Mouse (Mus musculus) midbrain, embryonic 12.5 days (tissue): ENCODE results near the gene Heatr5a. TPM values are rescaled to one million over a fixed set of nuclear protein-coding genes. Genes with fewer than 3 reads are reported as not detected.

Source experiments
- ATAC-seq: fragments of 200-750 bp; cut with Nextera tagmentation; 2 replicates; pipeline ENCODE4 v1.8.0; 2017; ENCODE audit warnings: low read depth, moderate TSS enrichment, moderate library complexity; ENCODE audit not compliant: low FRiP score
- H3K27ac ChIP-seq: fragments of 300-500 bp; sonication (generic); replicated peaks from 2 replicates; pipeline ENCODE4 v1.5.1; 2016; ENCODE audit warnings: mild to moderate bottlenecking
- H3K27me3 ChIP-seq: fragments of 300-500 bp; sonication (generic); 2 replicates; pipeline ENCODE4 v1.6.1; 2016; ENCODE audit warnings: mild to moderate bottlenecking
- H3K36me3 ChIP-seq: fragments of 300-500 bp; sonication (generic); 2 replicates; pipeline ENCODE4 v1.6.1; 2016
- H3K4me1 ChIP-seq: fragments of 300-500 bp; sonication (generic); 2 replicates; pipeline ENCODE4 v1.6.1; 2016
- H3K4me2 ChIP-seq: fragments of 300-500 bp; sonication (generic); replicated peaks from 2 replicates; pipeline ENCODE4 v1.6.1; 2016; ENCODE audit warnings: mild to moderate bottlenecking, moderate library complexity
- H3K4me3 ChIP-seq: fragments of 300-500 bp; sonication (generic); 2 replicates; pipeline ENCODE4 v1.5.1; 2016; ENCODE audit warnings: mild to moderate bottlenecking
- H3K9ac ChIP-seq: fragments of 300-500 bp; sonication (generic); replicated peaks from 2 replicates; pipeline ENCODE4 v1.6.1; 2016; ENCODE audit warnings: mild to moderate bottlenecking, moderate library complexity
- H3K9me3 ChIP-seq: fragments of 300-500 bp; sonication (generic); 2 replicates; pipeline ENCODE4 v1.6.1; 2016; ENCODE audit warnings: mild to moderate bottlenecking
- WGBS: fragments of 180-500 bp; shearing (Covaris S2); methylation state at CpG from one replicate; pipeline ENCODE4 v1.1.7; 2016; 5-methylcytosine and 5-hydroxymethylcytosine counted together
- polyA plus RNA-seq: library from polyadenylated mRNA; unstranded; fragments of >200 nt; fragmentation: Nextera tagmentation; extraction: Ambion mirVana; gene quantifications from 2 replicates; pipeline ENCODE4 v1.2.1, GENCODE M21; 2016

Gene Heatr5a
- polyA plus RNA-seq, 1 experiment from 2014 or later = 12.0 TPM

- peaks cover 15% of the 10 kb centered on the region for H3K36me3 ChIP-seq
- 96% methylated on average over 5 of the region's 5 CpGs for WGBS
- no peak overlapping the region for H3K4me3 ChIP-seq
- H3K27ac ChIP-seq = no peak overlapping the region
- ATAC-seq = no peak
- H3K4me2 ChIP-seq = no peak overlapping the region
- no peaks in the 10 kb centered on the region for H3K27me3 ChIP-seq
- H3K4me1 ChIP-seq = no peaks in the 10 kb centered on the region
- H3K9ac ChIP-seq = no peak overlapping the region
- no peaks in the 10 kb centered on the region for H3K9me3 ChIP-seq
Observed at GRCm38 (mm10) chr12:51909202-51909601, 61.9 kb downstream of the Heatr5a start.

DNA sequence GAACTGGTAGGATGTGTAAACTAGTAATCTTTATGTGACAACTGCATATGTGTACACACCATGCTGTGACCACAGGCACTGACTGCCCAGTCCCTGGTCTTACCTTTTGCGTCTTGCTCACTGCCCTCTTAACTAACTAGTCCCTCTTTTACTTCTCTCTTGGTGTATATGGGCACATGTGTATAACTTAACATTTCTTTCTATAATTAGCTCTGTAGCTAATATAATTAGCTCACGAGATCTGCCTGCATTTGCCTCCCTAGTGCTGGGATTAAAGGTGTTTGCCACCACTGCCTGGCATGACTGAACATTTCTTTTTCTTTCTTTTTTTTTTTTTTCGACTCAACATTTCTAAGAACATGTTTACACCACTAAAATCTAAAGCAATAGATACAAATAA lies 63.6 kb downstream of the Heatr5a start:
- ATAC-seq = no peak
- 86% methylated on average over 3 of the region's 3 CpGs for WGBS
- Histone ChIP-seq H3K27ac (no peak overlapping the region), H3K4me2 (no peak overlapping the region), H3K9me3 (no peaks in the 10 kb centered on the region), H3K9ac (no peak overlapping the region), H3K4me3 (no peak overlapping the region), H3K36me3 (peaks cover 7% of the 10 kb centered on the region), H3K27me3 (no peaks in the 10 kb centered on the region), H3K4me1 (no peaks in the 10 kb centered on the region)

DNA sequence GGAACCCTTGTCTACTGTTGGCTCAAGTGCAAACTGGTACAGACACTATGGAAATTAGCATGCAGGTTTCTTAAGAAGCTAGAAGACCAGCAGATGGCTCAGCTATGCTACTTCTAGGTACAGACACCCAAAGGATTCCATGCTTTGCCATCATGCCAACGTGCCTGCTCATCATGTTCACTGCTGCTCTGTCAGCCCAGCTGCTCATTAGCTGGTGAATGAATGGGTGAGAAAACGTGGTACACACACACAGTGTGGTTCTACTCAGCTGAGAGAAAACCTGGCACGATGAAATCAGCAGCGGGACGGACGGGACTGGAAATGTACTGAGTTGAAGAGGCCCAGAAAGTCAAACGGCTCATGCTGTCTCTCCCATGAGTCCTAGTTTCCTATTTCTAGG lies 70.6 kb downstream of the Heatr5a start:
- Histone ChIP-seq H3K9ac (no peak overlapping the region), H3K4me2 (no peak overlapping the region), H3K27me3 (no peaks in the 10 kb centered on the region), H3K4me1 (no peaks in the 10 kb centered on the region), H3K4me3 (no peak overlapping the region), H3K36me3 (peaks cover 24% of the 10 kb centered on the region), H3K27ac (no peak overlapping the region), H3K9me3 (no peaks in the 10 kb centered on the region)
- ATAC-seq = no peak
- WGBS = 89% methylated on average over 7 of the region's 7 CpGs

- Histone ChIP-seq H3K27ac (no peak overlapping the region), H3K4me1 (no peaks in the 10 kb centered on the region), H3K36me3 (peaks cover 18% of the 10 kb centered on the region), H3K9me3 (no peaks in the 10 kb centered on the region), H3K4me3 (no peak overlapping the region), H3K27me3 (no peaks in the 10 kb centered on the region), H3K4me2 (no peak overlapping the region), H3K9ac (no peak overlapping the region)
- ATAC-seq = no peak
- WGBS = 97% methylated on average over 4 of the region's 4 CpGs
Observed at GRCm38 (mm10) chr12:51896901-51897300, 74.2 kb downstream of the Heatr5a start.

DNA sequence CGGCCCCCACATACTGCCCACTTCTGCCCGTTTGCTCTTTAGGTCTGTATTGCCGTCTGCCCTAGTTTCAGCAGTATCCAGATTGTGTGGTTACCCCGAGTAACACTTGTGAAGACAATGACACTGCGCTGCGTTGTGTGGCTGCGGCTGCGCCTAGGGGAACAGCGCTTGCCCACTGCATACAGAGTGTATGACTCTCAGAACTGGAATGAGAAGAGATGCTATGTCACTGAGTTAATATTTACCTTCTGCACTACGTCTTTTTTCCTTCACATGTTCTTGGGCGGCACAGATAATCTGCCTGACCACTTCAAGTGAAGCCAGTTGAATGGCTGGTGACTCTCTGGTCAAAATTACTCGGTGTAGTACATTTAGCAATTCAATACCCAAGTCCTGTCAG lies 82.5 kb downstream of the Heatr5a start:
- H3K9me3 ChIP-seq = no peaks in the 10 kb centered on the region
- H3K4me2 ChIP-seq = no peak overlapping the region
- WGBS = 92% methylated on average over 12 of the region's 12 CpGs
- H3K4me1 ChIP-seq = no peaks in the 10 kb centered on the region
- H3K27ac ChIP-seq = no peak overlapping the region
- H3K36me3 ChIP-seq = peaks cover 18% of the 10 kb centered on the region
- no peak for ATAC-seq
- no peak overlapping the region for H3K9ac ChIP-seq
- no peak overlapping the region for H3K4me3 ChIP-seq
- no peaks in the 10 kb centered on the region for H3K27me3 ChIP-seq

DNA sequence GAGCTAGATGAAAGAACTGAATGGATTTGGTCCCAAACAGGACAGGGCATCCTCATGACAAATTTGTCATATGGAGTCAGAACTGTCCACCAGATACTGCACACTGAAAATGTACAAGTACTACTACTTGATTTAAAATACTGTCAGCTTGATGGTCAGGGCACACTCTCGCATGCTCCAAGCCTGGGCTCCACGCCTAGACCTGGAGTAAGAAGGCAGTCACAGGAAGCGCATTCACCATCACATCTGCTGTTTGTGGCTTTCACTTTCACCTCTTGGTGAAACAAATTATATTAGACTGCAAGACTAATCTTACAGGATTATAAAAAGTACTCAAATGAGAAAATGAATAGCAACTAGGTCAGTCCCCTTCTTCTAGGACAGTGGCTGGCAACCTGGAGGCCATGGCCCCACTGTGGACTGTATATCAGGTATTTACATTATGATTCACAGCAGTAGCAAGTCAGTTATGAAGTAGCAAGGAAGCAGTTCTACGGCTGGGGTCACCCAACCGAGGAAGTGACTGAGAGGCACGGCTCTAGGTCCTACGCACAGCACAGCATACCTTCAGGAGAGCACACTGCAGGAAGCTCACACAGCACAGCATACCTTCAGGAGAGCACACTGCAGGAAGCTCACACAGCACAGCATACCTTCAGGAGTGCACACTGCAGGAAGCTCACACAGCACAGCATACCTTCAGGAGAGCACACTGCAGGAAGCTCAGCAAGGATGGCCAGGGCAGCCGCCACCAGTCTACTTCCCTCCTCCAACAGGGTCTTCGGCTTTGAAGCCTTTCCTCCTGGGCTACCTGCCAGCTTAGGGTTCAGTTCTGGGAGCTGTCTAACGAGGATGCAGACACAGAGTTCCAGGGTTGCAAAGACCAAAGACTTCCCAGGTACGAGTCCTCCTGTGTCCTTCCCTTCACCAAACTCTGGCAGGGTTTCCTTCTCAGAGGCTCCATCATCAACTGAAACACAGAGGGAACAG lies 83.5 kb downstream of the Heatr5a start:
- no peak overlapping the region for H3K4me2 ChIP-seq
- no peak overlapping the region for H3K4me3 ChIP-seq
- no peak for ATAC-seq
- H3K27ac ChIP-seq = no peak overlapping the region
- no peaks in the 10 kb centered on the region for H3K27me3 ChIP-seq
- no peak overlapping the region for H3K9ac ChIP-seq
- no peaks in the 10 kb centered on the region for H3K9me3 ChIP-seq
- H3K4me1 ChIP-seq = no peaks in the 10 kb centered on the region
- H3K36me3 ChIP-seq = peaks cover 18% of the 10 kb centered on the region
- WGBS = 89% methylated on average over 11 of the region's 11 CpGs

DNA sequence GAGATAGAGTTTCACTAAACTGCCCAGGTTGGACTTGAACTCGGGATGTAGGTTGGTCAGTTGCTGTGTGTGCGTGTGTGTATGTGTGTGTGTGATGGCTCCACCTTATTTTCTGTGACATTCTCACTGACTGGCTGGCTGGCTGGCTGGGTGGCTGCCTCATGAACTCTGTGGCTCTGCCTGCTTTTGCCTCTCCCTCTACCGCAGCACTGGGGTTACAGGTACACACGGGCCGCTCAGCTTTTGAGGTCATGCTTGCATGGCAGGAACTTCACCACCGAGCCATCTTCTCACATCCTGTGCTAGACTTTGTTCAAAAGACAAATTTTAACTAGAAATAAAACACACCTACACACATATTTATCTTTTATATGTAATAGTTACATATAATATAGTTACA lies 84.8 kb downstream of the Heatr5a start:
- H3K36me3 ChIP-seq = peaks cover 18% of the 10 kb centered on the region
- no peaks in the 10 kb centered on the region for H3K4me1 ChIP-seq
- WGBS = 94% methylated on average over 6 of the region's 6 CpGs
- no peak overlapping the region for H3K4me3 ChIP-seq
- H3K9ac ChIP-seq = no peak overlapping the region
- H3K4me2 ChIP-seq = no peak overlapping the region
- H3K27me3 ChIP-seq = no peaks in the 10 kb centered on the region
- no peak overlapping the region for H3K27ac ChIP-seq
- H3K9me3 ChIP-seq = no peaks in the 10 kb centered on the region
- no peak for ATAC-seq

DNA sequence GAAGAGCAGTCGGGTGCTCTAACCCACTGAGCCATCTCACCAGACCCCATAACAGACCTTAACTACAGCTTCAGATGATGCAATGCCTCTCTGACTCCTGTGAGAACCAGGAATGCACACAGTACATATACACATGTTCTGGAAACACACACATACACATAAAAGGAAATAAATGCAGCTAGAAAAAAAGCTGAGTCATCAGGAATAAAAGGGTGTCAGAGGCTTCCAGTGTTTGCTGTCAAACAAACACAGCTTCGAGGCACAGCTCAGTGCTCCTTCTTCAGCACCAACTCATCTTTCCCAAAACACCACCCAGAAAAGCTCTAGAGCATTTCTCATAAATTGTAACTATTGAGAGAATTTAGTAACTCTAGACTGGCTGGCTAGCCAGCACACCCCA lies 86.3 kb downstream of the Heatr5a start:
- Histone ChIP-seq H3K4me1 (no peaks in the 10 kb centered on the region), H3K27me3 (no peaks in the 10 kb centered on the region), H3K9me3 (no peaks in the 10 kb centered on the region), H3K4me3 (no peak overlapping the region), H3K36me3 (peaks cover 28% of the 10 kb centered on the region), H3K9ac (no peak overlapping the region), H3K4me2 (no peak overlapping the region), H3K27ac (no peak overlapping the region)
- no peak for ATAC-seq
- 98% methylated on average over 2 of the region's 2 CpGs for WGBS

DNA sequence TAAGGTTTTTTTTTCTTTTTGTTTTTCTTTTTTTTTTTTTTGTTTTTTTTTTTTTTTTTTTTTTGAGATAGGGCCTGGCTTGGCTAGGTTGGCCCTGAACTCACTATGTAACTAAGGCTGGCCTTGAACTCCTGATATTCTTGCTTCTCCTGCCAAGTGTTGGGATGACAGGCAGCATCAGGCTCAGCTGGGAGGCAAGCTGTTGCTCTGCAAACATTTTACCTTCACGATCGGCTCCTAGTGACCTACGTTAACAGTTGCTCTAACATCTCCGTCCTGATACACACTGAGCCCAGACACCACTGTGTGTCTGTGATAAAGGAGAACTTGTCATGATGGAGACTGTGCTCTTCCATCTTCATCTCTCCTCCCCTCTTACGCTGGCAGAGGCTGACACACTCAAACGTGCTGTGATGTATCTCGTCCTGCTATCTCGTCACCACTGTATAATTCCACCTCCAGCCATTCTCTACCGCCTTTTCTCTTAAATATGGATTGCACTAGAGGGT lies 87.8 kb downstream of the Heatr5a start:
- ATAC-seq = no peak
- no peak overlapping the region for H3K27ac ChIP-seq
- no peak overlapping the region for H3K4me2 ChIP-seq
- H3K4me1 ChIP-seq = no peaks in the 10 kb centered on the region
- WGBS = 93% methylated on average over 9 of the region's 9 CpGs
- H3K27me3 ChIP-seq = no peaks in the 10 kb centered on the region
- H3K9ac ChIP-seq = no peak overlapping the region
- H3K4me3 ChIP-seq = no peak overlapping the region
- H3K36me3 ChIP-seq = peaks cover 33% of the 10 kb centered on the region
- H3K9me3 ChIP-seq = no peaks in the 10 kb centered on the region

DNA sequence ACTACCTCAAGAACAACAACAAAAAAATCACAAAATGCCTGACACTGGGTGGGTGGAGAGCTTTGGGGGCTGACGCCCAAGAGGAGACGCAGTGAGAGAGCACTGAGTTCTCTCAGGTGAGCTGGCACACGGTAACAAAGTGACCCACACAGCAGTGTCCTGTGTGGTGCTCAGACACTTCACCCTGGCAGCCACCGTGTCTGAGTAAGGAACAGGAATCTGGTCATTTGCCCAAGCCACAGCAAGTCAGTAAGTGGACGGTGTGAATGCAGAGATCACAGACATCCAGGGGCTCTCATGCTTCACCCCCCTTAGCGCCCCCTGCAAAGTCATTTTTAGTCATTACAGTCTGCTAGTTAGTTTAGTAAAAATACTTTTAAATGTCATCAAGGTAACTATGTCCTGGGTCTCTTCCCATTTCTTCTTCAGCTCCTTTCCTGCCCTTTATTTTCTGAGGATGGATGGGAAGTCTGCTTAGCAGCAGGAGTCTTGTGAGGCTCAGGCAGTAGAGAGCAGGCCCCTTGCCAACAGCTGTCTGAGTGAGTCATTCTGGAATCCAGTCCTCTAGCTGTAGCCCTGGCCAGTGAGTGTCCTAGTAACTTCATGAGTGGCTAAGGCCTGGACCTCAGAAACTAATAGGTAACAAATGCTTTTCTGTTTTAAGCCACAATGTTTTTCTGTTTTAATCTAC lies 88.4 kb downstream of the Heatr5a start:
- WGBS = 90% methylated on average over 6 of the region's 6 CpGs
- Histone ChIP-seq H3K27me3 (no peaks in the 10 kb centered on the region), H3K27ac (no peak overlapping the region), H3K9me3 (no peaks in the 10 kb centered on the region), H3K36me3 (peaks cover 33% of the 10 kb centered on the region), H3K4me1 (no peaks in the 10 kb centered on the region), H3K4me2 (no peak overlapping the region), H3K4me3 (no peak overlapping the region), H3K9ac (no peak overlapping the region)
- no peak for ATAC-seq

DNA sequence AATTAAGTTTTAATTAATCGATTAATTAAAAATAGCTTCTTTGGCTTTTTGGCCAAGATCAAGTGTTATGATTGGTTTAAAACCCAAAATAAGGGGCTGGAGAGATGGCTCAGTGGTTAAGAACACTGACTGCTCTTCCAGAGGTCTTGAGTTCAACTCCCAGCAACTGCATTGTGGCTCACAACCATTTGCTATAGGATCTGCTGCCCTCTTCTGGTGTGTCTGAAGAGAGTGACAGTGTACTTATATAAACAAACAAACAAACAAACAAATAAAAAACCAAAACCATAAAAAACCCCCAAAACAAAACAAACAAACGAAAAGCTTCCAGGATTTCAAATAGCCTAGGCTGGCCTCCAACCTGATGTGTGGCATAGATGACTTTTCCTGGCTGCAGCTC lies 89.3 kb downstream of the Heatr5a start:
- H3K27ac ChIP-seq = no peak overlapping the region
- no peaks in the 10 kb centered on the region for H3K27me3 ChIP-seq
- H3K4me1 ChIP-seq = no peaks in the 10 kb centered on the region
- H3K4me2 ChIP-seq = no peak overlapping the region
- WGBS = 94% methylated on average over 2 of the region's 2 CpGs
- no peaks in the 10 kb centered on the region for H3K9me3 ChIP-seq
- peaks cover 35% of the 10 kb centered on the region for H3K36me3 ChIP-seq
- ATAC-seq = no peak
- H3K4me3 ChIP-seq = no peak overlapping the region
- no peak overlapping the region for H3K9ac ChIP-seq

DNA sequence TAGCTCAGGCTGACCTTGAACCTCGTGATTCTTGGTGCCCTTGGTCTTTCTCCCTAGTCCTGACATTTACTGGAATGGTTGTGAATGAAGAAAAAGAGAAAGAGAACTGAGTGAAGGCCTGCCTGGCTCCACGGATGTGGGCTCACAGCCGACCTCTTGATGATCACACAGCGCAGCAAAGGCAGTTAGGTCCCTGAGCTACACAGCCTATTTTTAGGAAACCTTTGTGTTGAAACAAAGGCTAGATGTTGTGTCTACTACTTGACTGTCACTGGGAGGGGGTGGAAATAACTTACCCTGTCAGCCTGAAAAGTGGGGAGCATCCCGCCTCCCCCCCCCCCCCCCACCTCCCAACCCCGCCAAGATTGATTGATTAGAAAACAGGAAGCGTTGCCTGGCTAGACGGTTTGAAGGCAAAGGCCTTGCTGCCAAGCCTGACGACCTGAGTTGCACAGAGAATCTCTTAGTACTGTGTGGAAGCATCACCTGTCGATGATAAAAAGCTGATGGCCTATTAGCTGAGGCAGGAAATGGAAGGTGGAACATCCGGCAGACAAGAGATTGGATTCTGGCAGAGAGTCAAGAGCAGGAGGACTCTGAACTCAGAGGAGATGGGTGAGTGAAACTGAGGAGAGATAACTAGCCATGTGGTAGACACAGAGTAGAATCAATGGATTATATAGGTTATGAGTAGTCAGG lies 99.5 kb downstream of the Heatr5a start:
- Histone ChIP-seq H3K9me3 (no peaks in the 10 kb centered on the region), H3K36me3 (no peaks in the 10 kb centered on the region), H3K27me3 (peaks cover 18% of the 10 kb centered on the region), H3K4me1 (peaks cover 4% of the 10 kb centered on the region; the same call in 1 of the 2 replicates), H3K9ac (no peak overlapping the region), H3K27ac (no peak overlapping the region), H3K4me2 (no peak overlapping the region), H3K4me3 (no peak overlapping the region)
- WGBS = 84% methylated on average over 11 of the region's 11 CpGs
- no peak for ATAC-seq
